Mouse (Mus musculus) Patski (cell line): ENCODE data around the gene Acin1. TPM values are rescaled to one million over a fixed set of nuclear protein-coding genes. Genes with fewer than 3 reads are reported as not detected.
A peak's percentile ranks its signal among the peaks of the same experiment; 100 is the strongest.

ENCODE experiments used
- ATAC-seq: fragments of 100-300 bp; one replicate; pipeline ENCODE4 v1.8.0; 2021
- CTCF ChIA-PET: fragments of 350-600 bp; sonication (Branson Sonifier 250); formaldehyde crosslinking; loops from one replicate; lab custom pipeline; 2022; ENCODE audit warnings: inconsistent platforms; lab: Charles Lee
- POLR2A ChIA-PET: fragments of 350-600 bp; sonication (Branson Sonifier 250); formaldehyde crosslinking; loops from one replicate; lab custom pipeline; 2022; ENCODE audit warnings: antibody characterized with exemption, inconsistent platforms; lab: Charles Lee
- DNase-seq: peaks from one replicate; pipeline ENCODE4 v3.0.0-alpha.2; 2011; ENCODE audit warnings: low read depth, low spot score
- H3K27me3 ChIP-seq: fragments of 371-371 bp; one replicate; pipeline ENCODE4 v1.5.1; 2021
- CTCF ChIP-seq: fragments of 100-300 bp; IDR thresholded peaks from one replicate; pipeline ENCODE4 v1.5.1; 2021
- in situ Hi-C: fragments of 300-500 bp; cut with MboI; formaldehyde crosslinking; loops from 3 replicates; pipeline ENCODE4 v1.11.1; 2018; ENCODE audit warnings: low pct_unique_long_range_greater_than_20kb, mixed read lengths
- polyA plus RNA-seq: library from polyadenylated mRNA; unstranded; gene quantifications from one replicate; pipeline ENCODE4 v1.2.3, GENCODE M21; 2021

Acin1 gene
- polyA plus RNA-seq, 1 experiment from 2014 or later, result 215 TPM

GRCm38 (mm10) chr14:54603038-54603654 is 83.6 kb downstream of the Acin1 start:
- POLR2A ChIA-PET, result no interaction called here
- DNase-seq (no peak), ATAC-seq (peak; percentile 99)
- no peaks in the 10 kb centered on the region for H3K27me3 ChIP-seq
- no peak for TF ChIP-seq CTCF
- in situ Hi-C loops, result no loop called here
- CTCF ChIA-PET, result no interaction called here

- in situ Hi-C loops, result no loop called here
- CTCF ChIA-PET, result no interaction called here
- no peak for DNase-seq
Measured at GRCm38 (mm10) chr14:54602613-54603012, 84.1 kb downstream of the Acin1 start.

GRCm38 (mm10) chr14:54601601-54602000 is 85.1 kb downstream of the Acin1 start:
- ATAC-seq (no peak), DNase-seq (no peak)
- TF ChIP-seq CTCF, result no peak
- in situ Hi-C loops, result no loop called here
- ChIA-PET CTCF (interaction anchor here (1.1 to 1.2 kb wide), 2 partner anchors 14 to 18 kb away, joined by 3 read pairs; no protein-coding TSS in a partner anchor), POLR2A (interaction anchor here (0.6 kb wide), 1 partner anchor 47 kb away, joined by 7 read pairs; no protein-coding TSS in a partner anchor)
- H3K27me3 ChIP-seq, result no peaks in the 10 kb centered on the region

More at GRCm38 (mm10) chr14:54602613-54603012, 84.1 kb downstream of the Acin1 start:
- ATAC-seq, result no peak
- no peak for TF ChIP-seq CTCF
- POLR2A ChIA-PET, result no interaction called here
- no peaks in the 10 kb centered on the region for H3K27me3 ChIP-seq

- ChIA-PET CTCF (interaction anchor here (2.6 kb wide), 1 partner anchor 13 kb away, joined by 13 read pairs; no protein-coding TSS in a partner anchor), POLR2A (interaction anchor here (0.7 kb wide), 1 partner anchor 24 kb away, joined by 3 read pairs; no protein-coding TSS in a partner anchor)
- no peak for ATAC-seq
- DNase-seq, result no peak
- TF ChIP-seq CTCF, result no peak
- in situ Hi-C loops, result no loop called here
- no peaks in the 10 kb centered on the region for H3K27me3 ChIP-seq
Measured at GRCm38 (mm10) chr14:54597084-54597483, 89.6 kb downstream of the Acin1 start.

GRCm38 (mm10) chr14:54594631-54595414 is 91.9 kb downstream of the Acin1 start:
- DNase-seq, result no peak
- TF ChIP-seq CTCF, result no peak
- in situ Hi-C loops, result no loop called here

GRCm38 (mm10) chr14:54594055-54594454 is 92.7 kb downstream of the Acin1 start:
- DNase-seq (no peak), ATAC-seq (no peak)
- ChIA-PET POLR2A (interaction anchor here (0.7 kb wide), 1 partner anchor 20 kb away, joined by 4 read pairs; no protein-coding TSS in a partner anchor), CTCF (interaction anchor here (1.0 to 1.8 kb wide), 3 partner anchors 14 to 24 kb away, joined by 3 to 5 read pairs (median 3); no protein-coding TSS in a partner anchor)
- H3K27me3 ChIP-seq, result no peaks in the 10 kb centered on the region
- TF ChIP-seq CTCF, result no peak
- in situ Hi-C loops, result no loop called here

More at GRCm38 (mm10) chr14:54594631-54595414, 91.9 kb downstream of the Acin1 start:
- ATAC-seq, result no peak
- ChIA-PET CTCF (interaction anchor here (0.7 to 2.6 kb wide), 6 partner anchors 11 to 25 kb away, joined by 3 to 13 read pairs (median 3); no protein-coding TSS in a partner anchor), POLR2A (interaction anchor here (0.7 kb wide), 1 partner anchor 9 kb away, joined by 3 read pairs; no protein-coding TSS in a partner anchor)
- no peaks in the 10 kb centered on the region for H3K27me3 ChIP-seq

- TF ChIP-seq CTCF, result no peak
- CTCF ChIA-PET, result interaction anchor here (1.2 to 1.5 kb wide), 2 partner anchors 9 to 13 kb away, joined by 3 read pairs; partner anchors contain the start of gene 4931414P19Rik
- H3K27me3 ChIP-seq, result no peaks in the 10 kb centered on the region
- no peak for ATAC-seq
- in situ Hi-C loops, result no loop called here
- POLR2A ChIA-PET, result interaction anchor here (0.6 kb wide), 1 partner anchor 382 kb away, joined by 3 read pairs; no protein-coding TSS in a partner anchor
- DNase-seq, result no peak
Measured at GRCm38 (mm10) chr14:54592319-54592934, 94.3 kb downstream of the Acin1 start.

Other genes with a start within 250 kb of the Acin1 start
- gene Lrp10, start 222.8 kb downstream of the Acin1 start, polyA plus RNA-seq, result 185 TPM
- gene Rem2, start 210.8 kb downstream of the Acin1 start, polyA plus RNA-seq, result 0.27 TPM
- 57.4 TPM for gene Prmt5, start 169.4 kb downstream of the Acin1 start, polyA plus RNA-seq
- gene Haus4, start 132.3 kb downstream of the Acin1 start, polyA plus RNA-seq, result 23.3 TPM
- gene Ajuba, start 109.4 kb downstream of the Acin1 start, polyA plus RNA-seq, result 91.9 TPM
- 12.2 TPM for gene 4931414P19Rik, start 80.9 kb downstream of the Acin1 start, polyA plus RNA-seq
- gene Psmb5, start 68.9 kb downstream of the Acin1 start, polyA plus RNA-seq, result 335 TPM
- 0.01 TPM for gene Psmb11, start 65.5 kb downstream of the Acin1 start, polyA plus RNA-seq
- not detected for gene Gm17606, start 46.0 kb downstream of the Acin1 start, polyA plus RNA-seq
- gene Cdh24, start 45.6 kb downstream of the Acin1 start, polyA plus RNA-seq, result 7.0 TPM
- gene 1700123O20Rik, start 715 bp downstream of the Acin1 start, polyA plus RNA-seq, result 69.8 TPM
- gene Gm29776, start 11.9 kb upstream of the Acin1 start, polyA plus RNA-seq, result 0.03 TPM
- not detected for gene Cebpe, start 25.2 kb upstream of the Acin1 start, polyA plus RNA-seq
- 0.04 TPM for gene Slc7a8, start 95.0 kb upstream of the Acin1 start, polyA plus RNA-seq
- gene Rnf212b, start 127.2 kb upstream of the Acin1 start, polyA plus RNA-seq, result not detected
- 14.5 TPM for gene Homez, start 184.0 kb upstream of the Acin1 start, polyA plus RNA-seq
- 4.4 TPM for gene Ppp1r3e, start 190.6 kb upstream of the Acin1 start, polyA plus RNA-seq
- gene Bcl2l2, start 196.4 kb upstream of the Acin1 start, polyA plus RNA-seq, result 37.7 TPM
- 1.2 TPM for gene Gm20521, start 196.5 kb upstream of the Acin1 start, polyA plus RNA-seq
- gene Pabpn1, start 205.6 kb upstream of the Acin1 start, polyA plus RNA-seq, result 194 TPM
- gene Slc22a17, start 226.2 kb upstream of the Acin1 start, polyA plus RNA-seq, result 25.3 TPM
- gene Efs, start 239.2 kb upstream of the Acin1 start, polyA plus RNA-seq, result not detected
- gene Il25, start 245.8 kb upstream of the Acin1 start, polyA plus RNA-seq, result not detected
- not detected for gene Cmtm5, start 249.3 kb upstream of the Acin1 start, polyA plus RNA-seq